In the genomic region with DNA sequence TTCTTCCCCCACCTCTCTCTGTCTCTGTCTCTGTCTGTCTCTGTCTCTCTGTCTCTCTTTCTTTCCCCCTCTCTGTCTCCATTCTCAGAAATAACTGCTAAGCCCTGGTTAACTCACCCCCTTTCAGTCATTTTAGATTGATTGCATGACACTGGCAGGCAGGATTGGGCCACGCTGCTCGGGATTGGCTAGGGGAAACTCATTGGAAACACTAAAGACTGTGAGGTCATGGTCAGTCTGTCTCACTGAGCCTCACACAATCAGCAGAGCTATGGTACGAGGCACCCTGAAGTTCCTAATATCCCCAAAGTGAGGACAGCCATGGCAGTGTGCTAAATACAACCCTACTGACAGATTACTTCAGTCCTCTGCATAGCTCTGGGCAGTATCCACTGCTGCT, we compare ENCODE assay signal across 13 mouse cellular contexts.
"Had no signal": no experiment of that assay in that cellular context is flagged by ENCODE, and none has a peak within 500 bp of the region (broad histone marks: within the 10 kb centered on the region; RNA-seq: fewer than 3 reads in every experiment).

No protein-coding gene starts in this region.

- H3K9me3 ChIP-seq: limb, embryonic 12.5 days; midbrain, embryonic 13.5 days had no signal

- DNase-seq: kidney, adult 8-10 months; kidney, postnatal 25 days; liver; lung, adult 2 months; lung, postnatal 10 days; lung, postnatal 4 days; thymus, postnatal 14 days had no signal

- H3K4me3 ChIP-seq: left cerebral cortex, adult 2 months; limb, embryonic 12.5 days; megakaryocyte, embryonic 14.5 days; midbrain, embryonic 13.5 days had no signal

- H3K4me2 ChIP-seq: limb, embryonic 12.5 days; midbrain, embryonic 13.5 days had no signal

- H3K4me1 ChIP-seq: limb, embryonic 12.5 days; megakaryocyte, embryonic 14.5 days; midbrain, embryonic 13.5 days had no signal

- H3K27me3 ChIP-seq: limb, embryonic 12.5 days; midbrain, embryonic 13.5 days had no signal

- H3K36me3 ChIP-seq: limb, embryonic 12.5 days; midbrain, embryonic 13.5 days had no signal

- H3K27ac ChIP-seq: left cerebral cortex, adult 2 months; limb, embryonic 12.5 days; liver, embryonic 14.5 days; midbrain, embryonic 13.5 days; stomach, postnatal 0 days had no signal

- ATAC-seq: midbrain, embryonic 13.5 days had no signal

- H3K9ac ChIP-seq: limb, embryonic 12.5 days; liver, embryonic 14.5 days; midbrain, embryonic 13.5 days had no signal
